Mouse (Mus musculus): ENCODE results near the gene Apobr. TPM values are rescaled to one million over a fixed set of nuclear protein-coding genes. Genes with fewer than 3 reads are reported as not detected.

The Apobr gene
- polyA plus RNA-seq, 1 experiment, result 0.16 TPM

- Histone ChIP-seq H3K4me3 (ENCODE audit: control insufficient read depth, low read depth, low read length) (no peak overlapping the region), H3K27ac (ENCODE audit: control insufficient read depth, insufficient read depth, low read depth, low read length) (no peak overlapping the region), H3K36me3 (ENCODE audit: control insufficient read depth, insufficient read depth, low read length) (no peaks in the 10 kb centered on the region), H3K27me3 (ENCODE audit: control insufficient read depth, insufficient read depth, low read length) (no peaks in the 10 kb centered on the region), H3K4me1 (ENCODE audit: control insufficient read depth, insufficient read depth, low read length) (no peaks in the 10 kb centered on the region)
- peak; percentile 10; the same call in 1 of the 2 replicates for TF ChIP-seq CTCF (IDR thresholded peaks at IDR 0.05; ENCODE audit: control insufficient read depth, insufficient read depth, insufficient replicate concordance, low read depth, low read length)
- TF ChIP-seq POLR2A (IDR thresholded peaks at IDR 0.05; ENCODE audit: control insufficient read depth, low read depth, low read length), result no peak
Measured at GRCm38 (mm10) chr7:126636733-126637520, 52.2 kb downstream of the Apobr start.

Other genes with a start within 250 kb of the Apobr start
- 0.53 and 0.57 TPM in 2 replicates for gene Lat, start 215.4 kb upstream of the Apobr start, polyA plus RNA-seq (2012; rRNA removed)
- gene Spns1, start 207.5 kb upstream of the Apobr start, polyA plus RNA-seq (2012; rRNA removed), result 30.9 and 44.2 TPM in 2 replicates
- gene Nfatc2ip, start 188.2 kb upstream of the Apobr start, polyA plus RNA-seq (2012; rRNA removed), result 39.4 and 41.3 TPM in 2 replicates
- gene Cd19, start 170.1 kb upstream of the Apobr start, polyA plus RNA-seq (2012; rRNA removed), result 1.8 TPM in 2 replicates
- gene Rabep2, start 156.2 kb upstream of the Apobr start, polyA plus RNA-seq (2012; rRNA removed), result 17.6 and 17.7 TPM in 2 replicates
- gene Atp2a1, start 121.8 kb upstream of the Apobr start, polyA plus RNA-seq (2012; rRNA removed), result 1.5 and 1.6 TPM in 2 replicates
- gene Sh2b1, start 109.5 kb upstream of the Apobr start, polyA plus RNA-seq (2012; rRNA removed), result 39.2 and 41.1 TPM in 2 replicates
- gene Tufm, start 97.6 kb upstream of the Apobr start, polyA plus RNA-seq (2012; rRNA removed), result 43.5 and 50.2 TPM in 2 replicates
- gene Atxn2l, start 81.5 kb upstream of the Apobr start, polyA plus RNA-seq (2012; rRNA removed), result 666 and 681 TPM in 2 replicates
- gene Eif3c, start 18.5 kb upstream of the Apobr start, polyA plus RNA-seq (2012; rRNA removed), result 144 and 157 TPM in 2 replicates
- 34.9 and 42.7 TPM in 2 replicates for gene Cln3, start 875 bp downstream of the Apobr start, polyA plus RNA-seq (2012; rRNA removed)
- gene Il27, start 10.0 kb downstream of the Apobr start, polyA plus RNA-seq (2012; rRNA removed), result not detected in 2 replicates
- gene Nupr1, start 45.9 kb downstream of the Apobr start, polyA plus RNA-seq (2012; rRNA removed), result 1.4 and 2.6 TPM in 2 replicates
- 405 and 485 TPM in 2 replicates for gene Sgf29, start 64.4 kb downstream of the Apobr start, polyA plus RNA-seq (2012; rRNA removed)
- 5.8 and 7.1 TPM in 2 replicates for gene Sult1a1, start 91.5 kb downstream of the Apobr start, polyA plus RNA-seq (2012; rRNA removed)
- gene Bola2, start 110.5 kb downstream of the Apobr start, polyA plus RNA-seq (2012; rRNA removed), result 35.7 and 38.7 TPM in 2 replicates
- gene Slx1b, start 110.8 kb downstream of the Apobr start, polyA plus RNA-seq (2012; rRNA removed), result 8.3 and 9.5 TPM in 2 replicates
- 2.5 and 2.6 TPM in 2 replicates for gene Coro1a, start 122.8 kb downstream of the Apobr start, polyA plus RNA-seq (2012; rRNA removed)
- gene Mapk3, start 174.7 kb downstream of the Apobr start, polyA plus RNA-seq (2012; rRNA removed), result 337 and 349 TPM in 2 replicates
- 3.5 and 3.9 TPM in 2 replicates for gene Gdpd3, start 181.4 kb downstream of the Apobr start, polyA plus RNA-seq (2012; rRNA removed)
- gene Ypel3, start 192.0 kb downstream of the Apobr start, polyA plus RNA-seq (2012; rRNA removed), result 74.3 and 92.1 TPM in 2 replicates
- gene Tbx6, start 196.5 kb downstream of the Apobr start, polyA plus RNA-seq (2012; rRNA removed), result 1.1 and 1.2 TPM in 2 replicates
- gene Ppp4c, start 207.6 kb downstream of the Apobr start, polyA plus RNA-seq (2012; rRNA removed), result 252 and 262 TPM in 2 replicates
- gene Fam57b, start 212.7 kb downstream of the Apobr start, polyA plus RNA-seq (2012; rRNA removed), result 7.9 and 9.8 TPM in 2 replicates
- gene 4930451I11Rik, start 246.7 kb downstream of the Apobr start, polyA plus RNA-seq (2012; rRNA removed), result 103 and 114 TPM in 2 replicates